Mouse (Mus musculus): ENCODE data around the gene Dcp1a.

GRCm38 (mm10) chr14:30562343-30562742, 83.0 kb downstream of the Dcp1a start:
- TF ChIP-seq CTCF (IDR thresholded peaks at IDR 0.05; ENCODE audit: control insufficient read depth, insufficient read depth, insufficient read length) (no peak), MYOG (IDR thresholded peaks at IDR 0.05; ENCODE audit: control insufficient read depth, extremely low read depth, insufficient read length) (no peak), MAX (IDR thresholded peaks at IDR 0.05) (no peak), USF1 (IDR thresholded peaks at IDR 0.05; ENCODE audit: low read depth) (no peak), FOSL1 (IDR thresholded peaks at IDR 0.05; ENCODE audit: insufficient read depth, low read length, poor library complexity, severe bottlenecking) (no peak), MYOD1 (IDR thresholded peaks at IDR 0.05; ENCODE audit: control insufficient read depth, insufficient read length, low read depth) (no peak)
